Mouse (Mus musculus) hindbrain, postnatal 0 days (tissue): ENCODE data around the gene Bco1. TPM values are rescaled to one million over a fixed set of nuclear protein-coding genes. Genes with fewer than 3 reads are reported as not detected.
A peak's percentile ranks its signal among the peaks of the same experiment; 100 is the strongest.

Source experiments
- ATAC-seq: fragments of 200-750 bp; cut with Nextera tagmentation; 2 replicates; pipeline ENCODE4 v1.8.0; 2017; ENCODE audit warnings: mild to moderate bottlenecking, moderate TSS enrichment, moderate library complexity
- DNase-seq: peaks from one replicate; pipeline ENCODE4 v3.0.0-alpha.2; 2015; ENCODE audit warnings: low spot score
- H3K27ac ChIP-seq: fragments of 300-500 bp; sonication (generic); 2 replicates; pipeline ENCODE4 v1.5.1; 2014; ENCODE audit warnings: mild to moderate bottlenecking
- H3K27me3 ChIP-seq: fragments of 300-500 bp; sonication (generic); 2 replicates; pipeline ENCODE4 v1.6.1; 2014; ENCODE audit warnings: low read length, mixed read lengths; ENCODE audit not compliant: insufficient read depth
- H3K36me3 ChIP-seq: fragments of 300-500 bp; sonication (generic); 2 replicates; pipeline ENCODE4 v1.6.1; 2014; ENCODE audit warnings: low read length, mixed read lengths; ENCODE audit not compliant: insufficient read depth
- H3K4me1 ChIP-seq: fragments of 300-500 bp; sonication (generic); 2 replicates; pipeline ENCODE4 v1.6.1; 2014; ENCODE audit warnings: antibody characterized with exemption, low read length, mixed read lengths; ENCODE audit not compliant: insufficient read depth
- H3K4me2 ChIP-seq: fragments of 300-500 bp; sonication (generic); 2 replicates; pipeline ENCODE4 v1.6.1; 2014; ENCODE audit warnings: low read depth, mild to moderate bottlenecking, low read length, moderate library complexity, mixed read lengths
- H3K4me3 ChIP-seq: fragments of 300-500 bp; sonication (generic); 2 replicates; pipeline ENCODE4 v1.5.1; 2014; ENCODE audit warnings: low read length
- H3K9ac ChIP-seq: fragments of 300-500 bp; sonication (generic); replicated peaks from 2 replicates; pipeline ENCODE4 v1.6.1; 2014; ENCODE audit warnings: mild to moderate bottlenecking, low read length, moderate library complexity, mixed read lengths
- H3K9me3 ChIP-seq: fragments of 300-500 bp; sonication (generic); 2 replicates; pipeline ENCODE4 v1.6.1; 2016; ENCODE audit warnings: low read length, mixed read lengths
- CTCF ChIP-seq: IDR thresholded peaks from 2 replicates; pipeline ENCODE4 v1.5.1; 2016; ENCODE audit warnings: antibody characterized with exemption, control low read depth, low read depth
- WGBS: fragments of 180-500 bp; shearing (Covaris S2); extraction: QIAGEN DNeasy Blood & Tissue Kit; methylation state at CpG from one replicate; pipeline ENCODE4 v1.1.7; 2014; 5-methylcytosine and 5-hydroxymethylcytosine counted together
- polyA plus RNA-seq: library from polyadenylated mRNA; unstranded; fragments of >200 nt; fragmentation: Nextera tagmentation; extraction: Ambion mirVana; gene quantifications from 2 replicates; pipeline ENCODE4 v1.2.1, GENCODE M21; 2015
- total RNA-seq: library from RNA; depleted of rRNA; stranded (reverse); fragments of >200 nt; gene quantifications from 2 replicates; pipeline ENCODE4 v1.2.3, GENCODE M21; 2014; rRNA removed

Bco1 gene
- total RNA-seq (0.11 and 0.21 TPM in 2 replicates), polyA plus RNA-seq (0.32 and 0.39 TPM in 2 replicates)

DNA sequence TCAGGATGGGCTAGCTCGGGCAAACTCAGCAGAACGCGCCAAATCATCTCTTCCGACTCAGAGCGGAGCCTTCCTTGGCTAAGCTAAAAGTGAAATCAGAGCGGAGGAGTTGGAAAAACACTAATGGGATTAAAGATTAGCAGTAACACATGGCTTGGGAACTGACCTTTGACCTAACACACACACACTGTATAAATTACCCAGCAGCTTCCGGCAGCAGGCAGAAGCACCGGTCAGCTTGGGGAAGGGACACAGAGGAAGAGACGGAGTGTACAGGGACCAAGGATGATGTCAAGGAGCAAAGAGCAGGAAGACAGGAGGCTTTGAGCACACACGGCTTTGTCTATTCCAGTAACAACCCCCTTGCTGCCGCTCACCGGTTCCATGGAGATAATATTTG is at the start of gene Bco1:
TSS of gene Bco1 (plus strand) at position 208 of the 400 bp plus-strand sequence.
- Histone ChIP-seq H3K27ac (no peak within 1 kb of the TSS), H3K9me3 (0 out of 2 replicates have a peak, but pooled peaks cover 2% of the 10 kb centered on the region), H3K4me2 (no peak within 1 kb of the TSS), H3K27me3 (no peaks in the 10 kb centered on the region), H3K4me1 (peaks cover 4% of the 10 kb centered on the region; the same call in 1 of the 2 replicates), H3K4me3 (no peak within 1 kb of the TSS), H3K36me3 (no peaks in the 10 kb centered on the region), H3K9ac (no peak within 1 kb of the TSS)
- TF ChIP-seq CTCF, result no peak
- ATAC-seq (no peak), DNase-seq (peak; percentile 10)
- 71% methylated on average over 12 of the region's 12 CpGs for WGBS

DNA sequence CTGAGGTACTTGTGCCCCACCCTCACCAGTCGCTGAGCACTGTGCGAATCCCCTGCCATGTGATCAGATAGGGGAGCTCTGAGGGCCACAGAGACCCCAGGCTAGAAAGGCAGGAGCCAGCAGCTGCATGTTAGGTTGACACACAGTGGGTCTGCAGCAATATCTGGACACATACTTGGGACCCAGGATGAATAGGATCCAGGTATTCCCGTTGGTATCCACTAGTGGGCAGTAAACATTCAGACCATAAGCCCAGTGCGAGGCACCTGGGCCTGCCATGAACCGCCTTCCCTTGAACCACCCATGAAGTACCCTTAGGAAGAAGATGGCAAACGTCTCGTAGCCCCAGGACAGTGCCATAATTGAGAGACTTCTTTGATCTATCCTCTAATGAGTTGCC is 46.2 kb upstream of the Bco1 start:
- ATAC-seq (no peak), DNase-seq (no peak)
- no peak overlapping the region for H3K4me2 ChIP-seq
- no peaks in the 10 kb centered on the region for H3K9me3 ChIP-seq
- no peak overlapping the region for H3K9ac ChIP-seq
- no peaks in the 10 kb centered on the region for H3K36me3 ChIP-seq
- TF ChIP-seq CTCF, result peak; percentile 9; the same call in 1 of the 2 replicates
- H3K27me3 ChIP-seq, result no peaks in the 10 kb centered on the region
- H3K27ac ChIP-seq, result no peak overlapping the region
- H3K4me1 ChIP-seq, result no peaks in the 10 kb centered on the region
- 70% methylated on average over 7 of the region's 7 CpGs for WGBS
- no peak overlapping the region for H3K4me3 ChIP-seq

DNA sequence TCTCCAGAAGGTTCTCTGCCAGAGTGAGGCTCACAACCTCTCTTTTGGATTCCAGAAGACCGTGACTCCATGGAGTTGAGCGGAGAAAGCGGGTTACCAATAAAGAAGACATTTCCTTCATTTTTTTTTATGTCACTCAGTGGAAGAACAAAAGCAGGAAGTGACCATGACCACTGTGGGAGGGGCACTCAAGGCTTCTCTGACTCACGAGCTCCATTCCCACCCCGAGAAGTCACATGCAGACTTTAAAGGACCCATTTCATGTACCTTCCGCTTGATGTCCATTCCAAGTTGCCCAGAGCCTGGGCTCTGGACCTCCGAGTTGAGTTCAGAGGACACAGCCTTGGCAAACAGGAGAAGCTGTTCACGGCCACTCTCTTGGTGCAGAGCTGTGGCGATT is 44.9 kb upstream of the Bco1 start:
- no peaks in the 10 kb centered on the region for H3K4me1 ChIP-seq
- no peak overlapping the region for H3K27ac ChIP-seq
- ATAC-seq, result no peak
- TF ChIP-seq CTCF, result no peak
- WGBS, result 85% methylated on average over 9 of the region's 9 CpGs
- H3K27me3 ChIP-seq, result no peaks in the 10 kb centered on the region
- no peak overlapping the region for H3K9ac ChIP-seq
- H3K9me3 ChIP-seq, result no peaks in the 10 kb centered on the region
- H3K4me3 ChIP-seq, result no peak overlapping the region
- no peak for DNase-seq
- H3K36me3 ChIP-seq, result no peaks in the 10 kb centered on the region
- no peak overlapping the region for H3K4me2 ChIP-seq

DNA sequence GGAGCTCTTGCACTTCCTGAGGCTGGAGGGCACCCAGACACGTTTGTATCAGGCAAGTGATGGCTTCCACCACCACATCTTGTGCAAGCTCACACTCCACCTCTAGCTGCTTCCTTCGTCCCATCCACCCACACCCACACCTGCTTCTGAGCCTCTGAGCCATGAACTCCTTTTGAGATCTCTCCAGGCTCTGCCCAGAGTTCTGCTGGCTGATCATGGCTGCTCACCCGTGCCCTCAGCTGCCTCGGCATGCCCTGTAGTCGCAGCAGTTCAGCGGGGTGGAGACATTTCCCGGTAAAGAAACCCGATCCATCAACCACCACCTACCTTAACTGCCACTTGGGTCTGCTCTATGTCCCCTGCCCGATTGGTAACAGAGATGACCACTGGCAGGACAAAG is 44.3 kb upstream of the Bco1 start:
- no peak overlapping the region for H3K4me2 ChIP-seq
- H3K9me3 ChIP-seq, result no peaks in the 10 kb centered on the region
- H3K27me3 ChIP-seq, result no peaks in the 10 kb centered on the region
- WGBS, result 71% methylated on average over 9 of the region's 9 CpGs
- H3K27ac ChIP-seq, result no peak overlapping the region
- ATAC-seq, result no peak
- H3K36me3 ChIP-seq, result no peaks in the 10 kb centered on the region
- H3K9ac ChIP-seq, result no peak overlapping the region
- no peak overlapping the region for H3K4me3 ChIP-seq
- DNase-seq, result no peak
- no peaks in the 10 kb centered on the region for H3K4me1 ChIP-seq
- TF ChIP-seq CTCF, result no peak

DNA sequence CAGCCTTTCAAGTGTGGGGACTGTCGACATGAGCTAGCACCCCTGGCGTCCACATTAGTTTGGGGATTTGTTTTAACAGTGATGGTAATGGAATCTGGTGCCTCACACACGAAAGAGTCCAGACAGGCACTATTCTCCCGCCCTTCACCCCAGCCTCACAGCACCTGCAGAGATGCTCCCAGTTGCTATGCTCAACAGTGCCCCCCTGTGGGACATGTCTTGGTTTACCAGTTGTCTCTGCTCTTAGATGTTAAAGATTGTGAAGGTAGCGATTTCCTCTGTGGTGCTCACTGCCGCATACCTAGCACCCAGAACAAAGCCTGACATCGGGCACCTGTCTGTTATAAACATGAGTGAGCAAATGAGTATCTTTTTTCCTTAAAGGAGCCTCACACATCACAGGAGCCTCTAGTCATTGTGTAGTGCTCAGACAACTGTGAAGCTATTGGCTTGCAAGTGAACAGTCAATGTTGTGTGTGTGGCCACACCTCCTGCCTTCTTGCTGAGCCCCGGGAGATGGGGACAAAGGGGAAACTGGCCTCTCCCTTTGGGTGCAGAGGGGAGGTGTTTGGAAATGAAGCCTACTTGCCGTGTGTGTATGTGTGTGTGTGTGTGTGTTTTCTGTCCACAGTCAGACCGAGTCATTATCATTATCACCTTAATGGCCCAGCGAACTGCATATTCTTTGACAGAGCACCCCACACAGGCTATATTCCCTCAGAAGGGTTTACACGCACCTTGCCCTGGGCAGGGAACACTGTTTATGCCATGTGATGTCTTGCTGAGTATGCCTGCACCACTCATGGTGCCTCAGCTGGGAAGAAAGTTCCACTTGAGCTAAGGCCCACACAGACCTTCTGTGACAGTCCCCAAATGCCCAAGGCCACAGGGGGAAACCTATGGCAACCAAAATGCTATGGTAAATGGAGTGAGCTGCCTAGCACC is 42.2 kb upstream of the Bco1 start:
- 68% methylated on average over 12 of the region's 12 CpGs for WGBS
- Histone ChIP-seq H3K27ac (no peak overlapping the region), H3K4me2 (no peak overlapping the region), H3K9me3 (no peaks in the 10 kb centered on the region), H3K27me3 (no peaks in the 10 kb centered on the region), H3K9ac (no peak overlapping the region), H3K36me3 (no peaks in the 10 kb centered on the region), H3K4me3 (no peak overlapping the region), H3K4me1 (no peaks in the 10 kb centered on the region)
- TF ChIP-seq CTCF, result peak; percentile 34
- ATAC-seq, result no peak
- peak; percentile 9 for DNase-seq

DNA sequence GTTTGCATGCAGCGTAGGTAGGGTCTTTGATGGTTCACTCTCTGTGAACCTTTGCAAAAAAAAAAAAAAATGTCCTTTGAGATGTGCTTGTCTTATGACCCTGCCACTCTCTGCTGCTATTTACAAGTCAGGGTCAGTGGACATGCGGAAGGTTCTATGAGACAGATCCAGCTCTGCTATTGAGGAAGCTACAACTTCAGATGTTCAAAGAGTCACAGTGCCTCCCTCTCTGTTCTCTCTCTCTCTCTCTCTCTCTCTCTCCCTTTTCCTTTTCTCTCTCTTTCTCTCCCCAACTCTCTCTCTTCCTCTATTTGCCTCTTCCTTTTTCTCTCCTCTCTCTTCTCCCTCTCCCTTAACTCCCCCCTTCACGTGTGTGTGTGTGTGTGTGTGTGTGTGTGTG is 41.5 kb upstream of the Bco1 start:
- Histone ChIP-seq H3K9ac (no peak overlapping the region), H3K4me1 (no peaks in the 10 kb centered on the region), H3K27ac (no peak overlapping the region), H3K4me3 (no peak overlapping the region), H3K9me3 (no peaks in the 10 kb centered on the region), H3K36me3 (no peaks in the 10 kb centered on the region), H3K4me2 (no peak overlapping the region), H3K27me3 (no peaks in the 10 kb centered on the region)
- 82% methylated on average over 3 of the region's 3 CpGs for WGBS
- DNase-seq, result no peak
- ATAC-seq, result no peak
- no peak for TF ChIP-seq CTCF

DNA sequence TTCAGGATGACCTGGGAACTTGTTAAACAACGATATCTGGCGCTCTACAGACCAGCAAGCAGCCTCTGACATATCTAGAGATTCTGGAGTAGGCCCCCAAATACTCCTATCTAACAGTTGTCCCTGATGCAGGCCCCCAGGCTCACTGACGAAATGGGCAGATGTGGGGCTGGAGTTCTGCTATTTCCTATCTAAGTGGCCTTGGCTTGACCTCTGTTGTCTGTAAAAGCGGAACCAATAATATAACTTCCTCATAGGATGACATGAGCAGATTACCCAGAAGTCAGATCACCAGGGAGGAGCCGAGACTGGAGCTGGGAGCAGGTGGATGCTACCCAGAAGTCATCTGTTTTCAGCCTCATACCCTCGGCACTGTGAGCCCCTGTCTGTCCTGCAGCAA is 40.6 kb upstream of the Bco1 start:
- ATAC-seq (no peak), DNase-seq (no peak)
- Histone ChIP-seq H3K9ac (no peak overlapping the region), H3K4me1 (no peaks in the 10 kb centered on the region), H3K4me3 (no peak overlapping the region), H3K27ac (no peak overlapping the region), H3K4me2 (no peak overlapping the region), H3K27me3 (no peaks in the 10 kb centered on the region), H3K9me3 (no peaks in the 10 kb centered on the region), H3K36me3 (no peaks in the 10 kb centered on the region)
- no peak for TF ChIP-seq CTCF
- 77% methylated on average over 6 of the region's 6 CpGs for WGBS
